ENCODE assay signal across 22 mouse cellular contexts in the genomic region with DNA sequence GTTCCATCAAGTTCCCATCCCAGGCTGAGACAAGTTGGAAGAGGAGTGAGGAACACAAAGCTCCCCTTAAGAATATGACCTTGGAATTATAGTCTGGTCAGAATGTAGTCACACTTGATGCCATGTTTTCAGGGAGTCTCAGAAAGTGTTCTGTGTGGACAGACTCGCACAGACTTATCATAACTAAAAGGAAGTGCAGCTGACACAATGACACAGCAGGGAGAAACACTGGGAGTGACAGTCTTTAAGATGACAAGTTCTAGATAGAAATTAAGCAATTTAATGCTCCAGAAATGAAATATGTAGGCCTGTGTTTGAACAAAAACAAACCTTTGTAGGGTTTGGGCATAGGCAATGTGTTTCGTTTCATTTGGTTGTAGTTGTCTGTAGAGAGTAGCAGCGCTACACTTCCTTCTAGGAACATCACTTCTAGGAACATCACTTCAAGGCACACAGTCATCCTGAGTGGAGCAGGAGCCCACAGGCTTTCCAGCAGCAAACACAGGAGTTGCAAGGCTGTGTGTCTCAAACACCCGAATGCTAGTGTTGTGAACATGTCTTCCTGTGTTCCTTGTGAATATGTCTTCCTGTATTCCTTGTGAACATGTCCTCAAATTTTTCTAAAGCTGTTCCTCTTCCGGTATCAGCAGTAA. TPM values are rescaled to one million over a fixed set of nuclear protein-coding genes. Genes with fewer than 3 reads are reported as not detected.
DNase-seq lines count a peak whose midpoint lies in the region; ATAC-seq and TF ChIP-seq lines count a peak whose summit lies in the region.
"Had no signal": no experiment of that assay in that cellular context is flagged by ENCODE, and none has a peak within 500 bp of the region (broad histone marks: within the 10 kb centered on the region; RNA-seq: fewer than 3 reads in every experiment).

No protein-coding gene starts in this region.

- no peaks in the 10 kb centered on the region for H3K9me3 ChIP-seq in G1E (replicated peaks)
- no peaks in the 10 kb centered on the region for H3K9me3 ChIP-seq in liver, embryonic 12.5 days (replicated peaks)
- peaks cover 3% of the 10 kb centered on the region; the same call in 1 of the 2 replicates for H3K9me3 ChIP-seq in megakaryocyte, embryonic 14.5 days
- H3K9me3 ChIP-seq: embryonic facial prominence, embryonic 15.5 days; forebrain, embryonic 13.5 days; midbrain, embryonic 12.5 days; neural tube, embryonic 13.5 days had no signal

- peaks cover 48% of the 10 kb centered on the region for H3K36me3 ChIP-seq in G1E (replicated peaks)
- peaks cover 23% of the 10 kb centered on the region for H3K36me3 ChIP-seq in liver, embryonic 12.5 days
- peaks cover 50% of the 10 kb centered on the region for H3K36me3 ChIP-seq in megakaryocyte, embryonic 14.5 days (replicated peaks; ENCODE audit: low read length)

- H3K27me3 ChIP-seq in G1E (ENCODE audit: insufficient read depth, low read length), result no peaks in the 10 kb centered on the region
- no peaks in the 10 kb centered on the region for H3K27me3 ChIP-seq in liver, embryonic 12.5 days (replicated peaks)
- no peaks in the 10 kb centered on the region for H3K27me3 ChIP-seq in megakaryocyte, embryonic 14.5 days (replicated peaks)
- H3K27me3 ChIP-seq: embryonic facial prominence, embryonic 15.5 days; forebrain, embryonic 13.5 days; midbrain, embryonic 12.5 days; neural tube, embryonic 13.5 days had no signal

- H3K27ac ChIP-seq in liver, embryonic 12.5 days, result peak overlapping the region; percentile 68
- H3K27ac ChIP-seq: embryonic facial prominence, embryonic 15.5 days; forebrain, embryonic 13.5 days; hindbrain, embryonic 14.5 days; midbrain, embryonic 12.5 days; neural tube, embryonic 13.5 days had no signal

- H3K4me3 ChIP-seq in G1E (ENCODE audit: low read depth, low read length), result no peak overlapping the region; the same call in 1 of the 2 replicates
- no peak overlapping the region for H3K4me3 ChIP-seq in liver, embryonic 12.5 days
- H3K4me3 ChIP-seq in megakaryocyte, embryonic 14.5 days (replicated peaks), result peak overlapping the region; percentile 79
- H3K4me3 ChIP-seq: embryonic facial prominence, embryonic 15.5 days; forebrain, embryonic 13.5 days; midbrain, embryonic 12.5 days; neural tube, embryonic 13.5 days had no signal

- 65% methylated on average over 5 of the region's 5 CpGs for WGBS in liver, embryonic 12.5 days (ENCODE audit: insufficient replicate concordance)

- ATAC-seq in G1E (ENCODE audit: extremely low read depth, insufficient number of reproducible peaks, low FRiP score, poor library complexity, severe bottlenecking), result peak; percentile 75
- ATAC-seq in liver, embryonic 12.5 days, result peak; percentile 89
- ATAC-seq: activated CD4-positive, CD25-positive, alpha-beta regulatory T cell, adult 4 months; forebrain, embryonic 13.5 days had no signal

- TF ChIP-seq CTCF in G1E (IDR thresholded peaks at IDR 0.05; ENCODE audit: low read depth, low read length), result no peak

- DNase-seq in G1E (ENCODE audit: low spot score), result peak; percentile 28
- DNase-seq in c-Kit-negative CD71-positive TER-119-positive erythroid progenitor cells, embryonic 14.5 days (ENCODE audit: low read depth, low spot score), result peak; percentile 58
- DNase-seq in spleen, postnatal 14 days (ENCODE audit: low spot score in 2 of 2), result no peak
- DNase-seq in embryo, embryonic 9.5 days (ENCODE audit: extremely low spot score), result no peak
- DNase-seq in right cerebral cortex, postnatal 14 days, result no peak
- DNase-seq: adrenal gland, postnatal 10 days; cerebellum, adult 11 months; cerebellum, postnatal 10 days; gastrocnemius, postnatal 14 days; kidney, adult 8-10 months; kidney, postnatal 25 days; lung, adult 2 months; right cerebral cortex, adult 18-20 months; thymus, postnatal 25 days had no signal

- peak overlapping the region; percentile 3 for H3K4me2 ChIP-seq in liver, embryonic 12.5 days
- H3K4me2 ChIP-seq: embryonic facial prominence, embryonic 15.5 days; forebrain, embryonic 13.5 days; hindbrain, embryonic 14.5 days; midbrain, embryonic 12.5 days; neural tube, embryonic 13.5 days had no signal

- H3K4me1 ChIP-seq in G1E (ENCODE audit: insufficient read depth, low read depth, low read length), result peaks cover 30% of the 10 kb centered on the region
- H3K4me1 ChIP-seq in liver, embryonic 12.5 days, result peaks cover 45% of the 10 kb centered on the region
- peaks cover 82% of the 10 kb centered on the region for H3K4me1 ChIP-seq in megakaryocyte, embryonic 14.5 days
- H3K4me1 ChIP-seq: embryonic facial prominence, embryonic 15.5 days; forebrain, embryonic 13.5 days; midbrain, embryonic 12.5 days had no signal

- H3K9ac ChIP-seq in liver, embryonic 12.5 days, result 0 out of 2 replicates have a peak overlapping the region, but pooled peaks have one; percentile 23
- H3K9ac ChIP-seq: embryonic facial prominence, embryonic 15.5 days; forebrain, embryonic 13.5 days; hindbrain, embryonic 14.5 days; midbrain, embryonic 12.5 days; neural tube, embryonic 13.5 days had no signal

RNA-seq across cellular contexts. Expression of a gene that starts 11.7 kb away (rescaled TPM):
- total RNA-seq in G1E (2014; fragmentation: Nextera tagmentation), result 50.5 and 52.5 TPM in 2 replicates
- total RNA-seq in G1E (2017), result 21.3 and 21.9 TPM in 2 replicates
- polyA plus RNA-seq in G1E (2012), result 20.7 and 39.7 TPM in 2 replicates
- 35.6 and 37.1 TPM in 2 replicates for polyA plus RNA-seq in liver, embryonic 12.5 days (2016; fragmentation: Nextera tagmentation; extraction: Ambion mirVana)
- polyA plus RNA-seq in megakaryocyte, embryonic 14.5 days (2012; ENCODE audit: insufficient read depth, low replicate concordance), result 24.1 and 49.3 TPM in 2 replicates

Comparison
In these comparisons a context has a peak if more than half of its experiments do, and no peak if none do; other contexts are left out.
1. DNase-seq: peak in G1E (single experiment) and c-Kit-negative CD71-positive TER-119-positive erythroid progenitor cells, embryonic 14.5 days (single experiment); none in spleen, postnatal 14 days (0 of 2), embryo, embryonic 9.5 days (single experiment) and right cerebral cortex, postnatal 14 days (single experiment).